Mouse (Mus musculus): ENCODE results near the gene Vmn1r196. TPM values are rescaled to one million over a fixed set of nuclear protein-coding genes. Genes with fewer than 3 reads are reported as not detected.

Vmn1r196 gene
- polyA plus RNA-seq, 1 experiment from 2014 or later: not detected

Other genes starting within 250 kb of the Vmn1r196 start
- 19.1 and 19.3 TPM in 2 replicates for gene Hist1h4i, start 248.6 kb upstream of the Vmn1r196 start, polyA plus RNA-seq (2015; fragmentation: Nextera tagmentation; extraction: Ambion mirVana)
- gene Hist1h2ag, start 247.0 kb upstream of the Vmn1r196 start, polyA plus RNA-seq (2015; fragmentation: Nextera tagmentation; extraction: Ambion mirVana): 36.1 and 42.9 TPM in 2 replicates
- 7.8 and 8.5 TPM in 2 replicates for gene Hist1h2bj, start 246.7 kb upstream of the Vmn1r196 start, polyA plus RNA-seq (2015; fragmentation: Nextera tagmentation; extraction: Ambion mirVana)
- gene Vmn1r188, start 205.5 kb upstream of the Vmn1r196 start, polyA plus RNA-seq (2015; fragmentation: Nextera tagmentation; extraction: Ambion mirVana): not detected in 2 replicates
- gene Vmn1r189, start 184.1 kb upstream of the Vmn1r196 start, polyA plus RNA-seq (2015; fragmentation: Nextera tagmentation; extraction: Ambion mirVana): not detected in 2 replicates
- not detected in 2 replicates for gene Vmn1r191, start 106.0 kb upstream of the Vmn1r196 start, polyA plus RNA-seq (2015; fragmentation: Nextera tagmentation; extraction: Ambion mirVana)
- not detected in 2 replicates for gene Vmn1r192, start 98.8 kb upstream of the Vmn1r196 start, polyA plus RNA-seq (2015; fragmentation: Nextera tagmentation; extraction: Ambion mirVana)
- not detected in 2 replicates for gene Vmn1r193, start 66.8 kb upstream of the Vmn1r196 start, polyA plus RNA-seq (2015; fragmentation: Nextera tagmentation; extraction: Ambion mirVana)
- not detected in 2 replicates for gene Vmn1r194, start 45.7 kb upstream of the Vmn1r196 start, polyA plus RNA-seq (2015; fragmentation: Nextera tagmentation; extraction: Ambion mirVana)
- gene Vmn1r195, start 19.4 kb upstream of the Vmn1r196 start, polyA plus RNA-seq (2015; fragmentation: Nextera tagmentation; extraction: Ambion mirVana): not detected in 2 replicates
- gene Vmn1r197, start 34.7 kb downstream of the Vmn1r196 start, polyA plus RNA-seq (2015; fragmentation: Nextera tagmentation; extraction: Ambion mirVana): not detected in 2 replicates
- gene Vmn1r198, start 60.4 kb downstream of the Vmn1r196 start, polyA plus RNA-seq (2015; fragmentation: Nextera tagmentation; extraction: Ambion mirVana): not detected in 2 replicates
- gene Vmn1r199, start 89.9 kb downstream of the Vmn1r196 start, polyA plus RNA-seq (2015; fragmentation: Nextera tagmentation; extraction: Ambion mirVana): not detected in 2 replicates
- gene Vmn1r200, start 100.5 kb downstream of the Vmn1r196 start, polyA plus RNA-seq (2015; fragmentation: Nextera tagmentation; extraction: Ambion mirVana): not detected in 2 replicates
- gene Vmn1r201, start 182.0 kb downstream of the Vmn1r196 start, polyA plus RNA-seq (2015; fragmentation: Nextera tagmentation; extraction: Ambion mirVana): not detected in 2 replicates
- 0.03 TPM in 1 of 2 replicates, not detected in the other for gene Vmn1r202, start 215.5 kb downstream of the Vmn1r196 start, polyA plus RNA-seq (2015; fragmentation: Nextera tagmentation; extraction: Ambion mirVana)
- not detected in 2 replicates for gene Vmn1r203, start 228.2 kb downstream of the Vmn1r196 start, polyA plus RNA-seq (2015; fragmentation: Nextera tagmentation; extraction: Ambion mirVana)

All from stomach, embryonic 15.5 days (tissue).